Mouse (Mus musculus) embryonic fibroblast, embryonic 13.5 days (primary cell): ENCODE data around the gene Ino80d.

Experiments
- CTCF ChIP-seq: IDR thresholded peaks from 2 replicates; pipeline ENCODE4 v1.5.1; 2011; ENCODE audit warnings: mild to moderate bottlenecking, control low read depth, low read length, moderate library complexity, borderline replicate concordance; ENCODE audit not compliant: insufficient read depth
- POLR2A ChIP-seq: IDR thresholded peaks from 2 replicates; pipeline ENCODE4 v1.6.1; 2011; ENCODE audit warnings: low read depth, mild to moderate bottlenecking, control low read depth, low read length, moderate library complexity

DNA sequence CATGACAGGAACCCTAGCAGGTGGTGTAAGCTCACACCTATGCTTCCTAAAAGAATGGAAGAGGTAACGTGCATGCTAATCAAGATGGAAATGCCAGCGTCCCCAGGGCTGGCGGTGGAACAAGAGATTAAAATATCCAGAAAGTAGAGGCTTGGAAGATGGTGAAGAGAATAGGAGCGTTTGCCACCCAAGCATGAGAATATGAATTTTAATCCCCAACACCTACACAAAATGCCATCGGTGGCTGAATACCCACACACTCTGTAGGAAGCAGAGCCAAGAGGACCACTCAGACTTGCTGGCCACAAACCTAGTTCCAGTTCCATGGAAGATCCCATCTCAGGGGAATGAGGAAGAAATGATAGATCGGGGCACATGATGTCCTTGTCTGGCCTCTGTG lies 195.2 kb downstream of the Ino80d start:
- TF ChIP-seq CTCF (no peak), POLR2A (no peak)
